Mouse (Mus musculus): Measurements from ENCODE around the gene Sec61a2. TPM values are rescaled to one million over a fixed set of nuclear protein-coding genes. Genes with fewer than 3 reads are reported as not detected.

Gene Sec61a2
- 20.3 and 24.4 TPM in 2 replicates for polyA plus RNA-seq (2015; fragmentation: Nextera tagmentation; extraction: Ambion mirVana)

DNA sequence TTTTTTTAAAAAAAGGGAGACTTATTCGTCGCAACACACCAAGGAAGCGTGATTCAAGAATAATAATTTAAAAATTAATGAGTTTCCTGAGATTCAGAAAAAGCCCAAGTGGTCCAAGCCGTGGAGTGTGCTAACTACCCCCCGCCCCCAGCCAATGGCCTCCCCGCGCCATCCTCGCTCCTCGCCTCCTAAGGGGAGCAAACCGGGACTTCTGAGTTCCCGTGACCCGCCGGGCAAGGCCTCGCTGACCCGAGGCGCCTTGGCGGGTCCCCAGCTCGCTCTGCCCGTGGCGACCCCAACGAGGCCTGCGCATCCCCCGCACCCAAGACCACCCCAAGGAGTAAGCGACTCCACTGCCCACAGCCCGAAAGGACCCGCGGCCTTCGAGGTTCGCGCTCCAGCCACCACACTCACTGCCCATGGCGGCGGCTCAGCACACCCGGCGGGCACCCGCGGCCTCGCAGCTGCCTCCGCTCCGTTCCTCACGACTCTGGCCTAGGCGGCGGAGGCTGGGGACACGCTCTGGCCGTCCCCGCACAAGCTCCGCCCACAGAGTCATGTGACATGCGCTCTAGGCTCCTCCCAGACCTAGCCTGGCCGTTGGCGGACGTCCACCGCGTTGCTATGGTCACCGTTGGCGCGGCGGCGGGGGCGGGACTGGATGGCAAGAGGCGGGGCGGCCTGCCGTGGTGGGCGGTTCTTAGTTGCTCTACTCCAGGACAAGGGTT, at the start of gene Sec61a2:
TSS of gene Sec61a2 (minus strand) at position 590 of the 728 bp plus-strand sequence.

DNA sequence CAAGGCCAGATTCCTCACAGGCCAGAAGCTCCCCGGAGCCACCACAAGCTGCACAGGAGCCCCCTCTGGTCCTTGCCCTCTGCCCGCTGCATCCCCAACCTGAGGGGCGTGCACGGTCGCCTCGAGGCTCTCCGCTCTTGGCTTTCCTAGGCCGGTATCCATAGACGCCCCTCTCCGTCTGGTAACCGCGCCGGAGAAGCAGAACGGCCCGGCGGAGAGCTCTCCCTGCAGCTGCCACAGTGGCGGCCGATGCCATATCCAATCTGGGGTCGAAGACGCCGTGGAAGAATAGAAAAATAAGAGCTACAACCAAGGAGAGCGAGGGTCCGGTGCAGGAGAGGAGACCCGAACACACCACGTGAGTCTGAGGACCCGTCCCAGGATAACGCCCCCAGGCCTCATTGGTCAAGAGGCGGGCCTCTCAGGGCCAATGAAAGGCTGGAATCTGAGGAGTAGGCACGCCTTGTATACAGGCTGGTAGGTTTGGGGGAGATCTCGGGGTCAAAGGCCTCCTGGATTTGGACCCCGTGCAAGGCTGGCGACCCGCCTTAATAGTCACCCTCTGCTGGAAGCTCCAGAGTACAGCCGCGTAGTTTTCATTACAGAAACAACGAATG, 47.3 kb upstream of the Sec61a2 start, which contains the start of gene Dhtkd1:
TSS of gene Dhtkd1 (minus strand) at position 377 of the 617 bp plus-strand sequence.

DNA sequence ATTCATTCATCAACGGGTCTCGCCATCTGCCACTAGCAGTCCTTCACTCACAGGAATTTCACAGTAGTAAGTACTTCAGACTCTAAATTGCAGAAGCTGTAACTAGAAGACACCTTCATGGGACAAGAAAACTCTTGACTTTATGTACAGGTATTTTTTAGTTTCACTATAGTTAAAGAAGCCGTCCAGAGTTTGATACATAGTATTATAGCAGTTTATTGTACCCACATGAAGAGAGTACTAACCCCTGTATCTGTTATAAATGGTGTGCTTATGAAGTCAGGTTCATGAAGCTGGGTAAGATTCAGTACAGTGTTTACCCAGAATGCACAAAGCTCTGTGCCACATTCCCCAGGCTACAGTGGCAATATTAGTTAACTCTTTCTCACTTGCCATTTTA, 32.4 kb downstream of the Sec61a2 start, which contains the start of gene Gm13199:
TSS of gene Gm13199 (minus strand) at position 101 of the 400 bp plus-strand sequence.

DNA sequence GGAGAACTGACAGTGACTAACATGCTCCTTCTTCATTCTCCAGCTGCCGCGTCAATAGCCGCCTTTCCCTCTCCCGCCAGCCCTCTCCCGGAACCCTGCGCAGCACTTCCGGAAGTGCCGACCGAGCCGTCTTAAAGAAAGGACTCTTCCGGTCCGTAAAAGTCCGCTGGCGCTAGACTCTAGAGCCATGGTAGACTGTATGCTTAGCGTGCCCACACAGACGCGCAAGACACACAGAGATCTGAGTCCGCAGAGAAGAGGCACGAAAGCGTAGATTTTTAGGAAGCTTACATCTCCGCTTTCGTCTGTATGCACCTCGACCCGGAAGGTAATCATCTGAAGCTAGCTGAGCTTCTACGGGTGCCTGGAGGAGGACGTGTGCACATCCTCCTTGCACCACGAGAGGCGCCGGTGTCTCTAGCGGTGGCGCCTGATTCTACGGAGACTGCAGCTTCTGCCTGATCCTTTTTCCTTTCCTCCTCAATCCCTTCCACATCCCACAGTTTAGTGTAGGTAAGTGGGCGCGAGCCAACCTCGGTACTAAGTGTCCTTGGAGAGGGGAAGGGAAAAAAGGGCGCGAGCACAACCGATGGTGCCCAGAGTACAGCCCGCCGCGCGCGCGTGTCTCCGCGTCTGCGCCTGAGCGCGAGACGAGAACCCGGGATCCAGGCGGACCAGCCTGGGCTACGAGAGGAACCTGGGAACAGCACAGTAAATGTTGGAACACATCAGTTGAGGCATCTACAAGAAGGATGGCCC, 50.2 kb downstream of the Sec61a2 start, which contains the start of the genes Nudt5 and Cdc123:
TSS of gene Nudt5 (plus strand) at position 147 of the 759 bp plus-strand sequence.
TSS of gene Cdc123 (minus strand) at position 292 of the 759 bp plus-strand sequence.

Other genes with a start within 250 kb of the Sec61a2 start
- gene Camk1d, start 180.9 kb downstream of the Sec61a2 start, polyA plus RNA-seq (2015; fragmentation: Nextera tagmentation; extraction: Ambion mirVana): 2.6 and 3.8 TPM in 2 replicates
- gene Nudt5, start 50.4 kb downstream of the Sec61a2 start, polyA plus RNA-seq (2015; fragmentation: Nextera tagmentation; extraction: Ambion mirVana): 32.6 and 38.0 TPM in 2 replicates
- 139 and 163 TPM in 2 replicates for gene Cdc123, start 50.3 kb downstream of the Sec61a2 start, polyA plus RNA-seq (2015; fragmentation: Nextera tagmentation; extraction: Ambion mirVana)
- gene Gm13199, start 32.5 kb downstream of the Sec61a2 start, polyA plus RNA-seq (2015; fragmentation: Nextera tagmentation; extraction: Ambion mirVana): 0.28 TPM in 1 of 2 replicates, not detected in the other
- 0.53 and 0.54 TPM in 2 replicates for gene Dhtkd1, start 47.4 kb upstream of the Sec61a2 start, polyA plus RNA-seq (2015; fragmentation: Nextera tagmentation; extraction: Ambion mirVana)
- 4.4 and 5.6 TPM in 2 replicates for gene Upf2, start 56.0 kb upstream of the Sec61a2 start, polyA plus RNA-seq (2015; fragmentation: Nextera tagmentation; extraction: Ambion mirVana)
- 51.3 and 52.4 TPM in 2 replicates for gene Proser2, start 234.8 kb upstream of the Sec61a2 start, polyA plus RNA-seq (2015; fragmentation: Nextera tagmentation; extraction: Ambion mirVana)